Mouse (Mus musculus): ENCODE measurements around the gene Zfyve16. TPM values are rescaled to one million over a fixed set of nuclear protein-coding genes. Genes with fewer than 3 reads are reported as not detected.

Gene Zfyve16
- polyA plus RNA-seq (2012; rRNA removed): 13.0 and 14.4 TPM in 2 replicates

GRCm38 (mm10) chr13:92530721-92531211 is at the start of gene Zfyve16:
TSS of gene Zfyve16 (minus strand) at chr13:92530868.
- DNase-seq (ENCODE audit: extremely low spot score in 1 of 2, low spot score in 1 of 2): peak; percentile 88 to 98

DNA sequence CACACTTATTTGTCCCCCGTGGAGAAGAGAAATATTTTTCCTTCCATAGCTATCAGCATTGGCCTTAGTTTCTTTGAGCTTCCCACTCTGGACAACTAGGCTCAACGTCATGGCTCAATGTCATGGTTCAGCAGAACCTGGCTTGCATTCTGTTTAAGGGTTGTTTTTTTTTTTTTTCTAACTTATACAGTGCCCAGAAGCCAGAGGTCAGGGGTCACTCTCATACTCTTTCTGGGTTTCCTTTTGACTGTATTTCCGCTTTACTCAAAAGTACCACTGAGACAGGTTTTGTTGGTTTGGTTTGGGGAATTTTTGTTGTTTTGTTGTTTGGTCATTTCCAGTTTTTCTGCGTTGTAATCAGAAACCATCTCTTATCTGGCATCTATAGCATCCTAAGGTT is 47.5 kb upstream of the Zfyve16 start:
- no peak for DNase-seq (ENCODE audit: extremely low spot score in 1 of 2, low spot score in 1 of 2)

DNA sequence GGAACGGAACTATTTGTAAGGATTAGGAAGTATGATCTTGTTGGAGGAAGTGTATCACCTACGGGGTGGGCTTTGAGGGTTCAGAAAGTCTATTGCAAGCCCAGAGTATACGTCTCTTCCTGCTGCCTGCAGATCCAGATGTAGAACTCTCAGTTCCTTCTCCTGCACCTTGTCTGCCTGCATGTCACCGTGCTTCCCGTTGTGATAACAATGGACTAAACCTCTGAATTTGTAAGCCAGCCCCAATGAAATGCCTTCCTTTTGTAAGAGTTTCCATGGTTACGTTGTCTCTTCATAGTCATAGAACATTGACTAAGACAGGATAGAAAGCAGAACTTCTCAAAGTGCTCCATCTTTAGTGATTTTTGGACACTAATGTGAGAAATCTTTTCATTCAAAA is 46.0 kb upstream of the Zfyve16 start:
- DNase-seq (ENCODE audit: extremely low spot score in 1 of 2, low spot score in 1 of 2): no peak

DNA sequence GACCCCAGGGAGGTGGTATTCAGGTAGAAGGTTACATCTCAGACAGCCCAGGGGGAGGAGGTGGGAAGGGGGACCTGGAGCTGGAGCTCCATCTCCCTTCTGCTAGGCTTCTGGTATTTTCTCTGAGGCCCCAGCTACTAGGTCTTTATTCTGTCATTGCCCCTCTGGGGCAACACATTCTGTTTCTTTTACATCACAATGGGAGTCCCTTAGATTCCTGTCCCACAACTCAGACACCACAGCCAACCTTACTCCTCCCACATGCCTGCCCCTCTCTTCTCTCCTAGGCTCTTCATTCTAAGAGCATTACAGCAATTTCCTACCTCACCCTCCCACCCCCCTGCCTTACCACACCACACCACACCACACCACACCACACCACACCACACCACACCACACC is 45.4 kb upstream of the Zfyve16 start, which contains the start of gene Spz1:
TSS of gene Spz1 (minus strand) at position 101 of the 400 bp plus-strand sequence.
- no peak for DNase-seq (ENCODE audit: extremely low spot score in 1 of 2, low spot score in 1 of 2)

DNA sequence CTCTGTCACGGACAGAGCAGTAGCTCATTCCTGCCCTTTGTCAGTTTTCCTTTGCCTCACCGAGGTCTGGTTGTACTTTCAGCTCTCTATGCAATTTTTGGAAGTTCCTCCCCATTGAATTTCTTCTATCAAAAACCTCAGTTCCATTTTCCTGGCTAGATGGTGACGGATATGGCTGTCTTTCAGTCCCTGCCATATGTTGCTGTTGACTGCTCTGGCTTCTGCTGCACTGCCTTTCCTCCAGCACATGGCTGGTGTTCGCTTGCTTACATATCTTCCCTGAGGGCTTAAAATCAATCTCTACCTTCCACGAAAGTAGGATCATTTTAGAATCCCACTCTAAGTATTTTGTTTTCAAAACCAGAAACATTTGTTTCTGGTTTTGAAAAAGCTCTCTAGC is 28.8 kb upstream of the Zfyve16 start:
- peak in 1 of 2 experiments; percentile 24 for DNase-seq (ENCODE audit: extremely low spot score in 1 of 2, low spot score in 1 of 2)

DNA sequence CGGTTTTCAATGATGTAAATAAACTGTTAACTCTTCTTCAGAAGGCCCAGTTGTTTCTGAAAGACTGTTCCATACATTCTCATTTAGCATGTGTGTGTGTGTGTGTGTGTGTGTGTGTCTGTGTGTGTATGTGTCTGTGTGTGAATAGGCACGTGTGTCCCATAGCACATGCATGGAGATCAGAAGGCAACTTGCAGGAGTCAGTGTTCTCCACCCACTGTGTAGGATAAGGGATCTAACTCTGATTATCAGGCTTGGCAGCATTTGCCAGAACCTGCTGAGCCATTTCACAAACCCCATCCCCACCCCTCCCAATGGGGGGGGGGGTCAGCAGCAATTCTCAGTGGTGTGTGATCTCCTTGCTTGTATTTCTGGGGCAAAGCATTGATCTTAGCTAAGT is 26.6 kb upstream of the Zfyve16 start:
- no peak for DNase-seq (ENCODE audit: extremely low spot score in 1 of 2, low spot score in 1 of 2)

- no peak for DNase-seq (ENCODE audit: extremely low spot score in 1 of 2, low spot score in 1 of 2)
Observed at GRCm38 (mm10) chr13:92556458-92557126, 25.9 kb upstream of the Zfyve16 start.

DNA sequence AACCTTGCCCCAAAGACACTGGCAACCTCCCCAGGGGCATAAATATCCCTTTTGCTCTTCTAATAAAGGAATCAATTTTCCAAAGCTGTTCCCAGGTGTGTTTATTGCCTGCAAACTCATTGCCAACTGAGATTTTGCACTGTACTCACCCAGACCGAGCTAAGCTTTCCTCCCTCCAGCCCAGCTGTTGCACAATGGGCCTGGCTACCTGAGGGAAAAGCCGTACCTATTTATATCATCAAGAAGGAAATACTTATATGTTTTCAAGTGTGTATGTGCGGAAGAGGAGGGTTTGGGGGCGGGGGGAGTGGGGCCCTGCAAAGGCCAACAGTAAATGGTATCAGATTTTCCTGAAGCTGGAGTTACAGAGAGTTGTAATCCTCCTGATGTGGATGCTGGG is 16.4 kb upstream of the Zfyve16 start:
- DNase-seq (ENCODE audit: extremely low spot score in 1 of 2, low spot score in 1 of 2): no peak

GRCm38 (mm10) chr13:92540997-92541396 is 10.3 kb upstream of the Zfyve16 start:
- no peak for DNase-seq (ENCODE audit: extremely low spot score in 1 of 2, low spot score in 1 of 2)

DNA sequence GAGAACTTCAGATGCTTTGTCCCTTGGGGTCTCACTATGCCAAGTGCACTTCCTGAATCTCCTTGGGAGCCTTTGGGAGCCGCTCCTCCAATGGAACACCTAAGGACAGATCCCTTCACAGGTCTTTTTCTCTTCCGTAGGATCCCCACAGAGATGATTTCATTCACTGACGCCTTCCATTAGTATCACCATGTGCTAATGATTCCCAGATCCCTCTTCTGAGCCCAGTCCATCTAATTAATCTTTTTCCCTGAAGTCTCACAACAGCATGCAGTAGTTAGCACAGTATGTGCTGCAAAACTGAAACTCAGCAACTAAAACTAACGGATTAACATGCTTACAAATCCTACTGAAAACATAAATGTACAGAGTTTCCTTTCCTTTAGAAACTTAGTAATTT is 8.5 kb upstream of the Zfyve16 start:
- no peak for DNase-seq (ENCODE audit: extremely low spot score in 1 of 2, low spot score in 1 of 2)

DNA sequence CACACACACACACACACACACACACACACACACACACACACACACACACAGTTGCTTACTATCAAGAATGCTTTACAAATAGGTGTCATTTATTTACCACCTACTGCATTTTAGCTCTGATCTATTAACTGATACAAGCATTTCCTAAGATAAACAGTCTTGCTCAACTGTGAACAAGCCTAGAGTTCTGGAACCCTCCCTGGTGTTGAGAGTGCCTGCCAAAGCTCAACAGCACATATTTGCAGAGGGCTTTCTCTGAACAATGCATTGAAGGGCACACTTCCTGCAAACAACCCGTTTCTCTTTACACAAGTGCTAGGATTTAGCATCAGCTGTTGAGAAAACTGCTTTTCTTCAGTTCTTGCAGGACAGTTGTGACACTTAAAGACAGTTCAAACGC is 3.1 kb upstream of the Zfyve16 start:
- DNase-seq (ENCODE audit: extremely low spot score in 1 of 2, low spot score in 1 of 2): no peak

- no peak for DNase-seq (ENCODE audit: extremely low spot score in 1 of 2, low spot score in 1 of 2)
Observed at GRCm38 (mm10) chr13:92532216-92532615, 1.5 kb upstream of the Zfyve16 start.

- DNase-seq (ENCODE audit: extremely low spot score in 1 of 2, low spot score in 1 of 2): no peak
Observed at GRCm38 (mm10) chr13:92531237-92531636, 569 bp upstream of the Zfyve16 start.

DNA sequence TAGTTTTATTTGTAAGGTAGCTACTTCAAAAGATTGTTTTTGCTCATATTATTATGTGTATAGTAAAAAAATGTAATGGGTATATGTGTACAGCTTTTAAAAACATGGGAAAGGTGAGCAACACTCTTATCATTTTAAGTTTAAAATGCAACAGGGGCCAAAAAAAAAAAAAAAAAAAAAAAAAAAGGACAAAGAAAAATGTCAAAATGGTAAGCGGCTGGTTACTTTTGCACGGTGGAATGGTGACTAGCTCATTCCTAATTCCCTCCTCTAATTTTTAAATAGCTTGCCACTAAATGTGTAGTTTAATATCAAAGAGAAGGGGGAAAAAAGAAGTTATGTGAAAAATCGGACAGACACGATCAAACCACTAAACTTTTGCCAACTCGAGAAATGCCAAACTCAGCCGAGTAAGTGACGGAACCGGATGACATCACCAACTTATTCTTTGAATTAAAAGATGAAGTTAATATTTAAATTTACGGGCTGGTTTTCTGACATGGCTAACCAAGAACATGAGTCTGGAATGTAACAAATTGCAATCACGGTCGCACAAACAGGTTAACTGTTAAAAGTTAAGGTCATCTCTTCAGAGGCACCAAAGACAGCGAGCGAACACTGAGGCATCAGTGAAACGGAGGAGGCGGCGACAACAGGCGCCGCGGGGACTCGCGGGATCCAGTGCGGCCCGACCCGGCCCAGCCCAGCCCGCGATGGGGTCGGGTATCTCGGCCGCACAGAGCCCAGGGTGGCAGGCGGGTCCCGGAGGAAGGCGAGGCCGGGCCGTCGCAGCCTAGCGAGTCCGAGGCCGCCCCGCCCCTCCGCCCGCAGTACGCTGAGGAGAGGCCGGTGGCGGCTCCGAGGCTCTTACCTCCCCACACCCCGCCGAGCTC is 594 bp downstream of the Zfyve16 start:
- DNase-seq (ENCODE audit: extremely low spot score in 1 of 2, low spot score in 1 of 2): peak; percentile 3 to 26

GRCm38 (mm10) chr13:92523178-92523813 is 7.4 kb downstream of the Zfyve16 start:
- DNase-seq (ENCODE audit: extremely low spot score in 1 of 2, low spot score in 1 of 2): no peak

GRCm38 (mm10) chr13:92504871-92505270 is 25.8 kb downstream of the Zfyve16 start:
- no peak for DNase-seq (ENCODE audit: extremely low spot score in 1 of 2, low spot score in 1 of 2)

DNA sequence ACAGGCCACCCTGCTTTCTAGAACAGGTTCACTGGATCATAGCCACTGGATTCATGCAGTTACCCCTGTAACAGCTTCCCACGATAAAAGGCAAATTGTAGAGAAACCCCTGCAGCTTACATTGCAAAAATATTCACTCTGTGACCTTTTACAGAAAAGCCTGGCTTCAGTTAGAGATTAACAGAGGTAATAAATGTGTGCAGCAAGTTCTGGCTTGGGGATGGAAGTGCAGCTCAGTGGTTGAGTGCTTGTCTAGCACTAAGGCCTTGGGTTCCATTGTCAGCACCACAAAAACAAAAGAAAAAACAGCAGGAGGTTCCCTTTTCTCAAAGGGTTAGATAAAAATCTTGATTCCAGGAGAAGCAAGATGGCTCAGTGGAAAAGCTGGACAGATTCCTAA is 38.7 kb downstream of the Zfyve16 start:
- no peak for DNase-seq (ENCODE audit: extremely low spot score in 1 of 2, low spot score in 1 of 2)

- no peak for DNase-seq (ENCODE audit: extremely low spot score in 1 of 2, low spot score in 1 of 2)
Observed at GRCm38 (mm10) chr13:92490817-92491216, 39.9 kb downstream of the Zfyve16 start.

DNA sequence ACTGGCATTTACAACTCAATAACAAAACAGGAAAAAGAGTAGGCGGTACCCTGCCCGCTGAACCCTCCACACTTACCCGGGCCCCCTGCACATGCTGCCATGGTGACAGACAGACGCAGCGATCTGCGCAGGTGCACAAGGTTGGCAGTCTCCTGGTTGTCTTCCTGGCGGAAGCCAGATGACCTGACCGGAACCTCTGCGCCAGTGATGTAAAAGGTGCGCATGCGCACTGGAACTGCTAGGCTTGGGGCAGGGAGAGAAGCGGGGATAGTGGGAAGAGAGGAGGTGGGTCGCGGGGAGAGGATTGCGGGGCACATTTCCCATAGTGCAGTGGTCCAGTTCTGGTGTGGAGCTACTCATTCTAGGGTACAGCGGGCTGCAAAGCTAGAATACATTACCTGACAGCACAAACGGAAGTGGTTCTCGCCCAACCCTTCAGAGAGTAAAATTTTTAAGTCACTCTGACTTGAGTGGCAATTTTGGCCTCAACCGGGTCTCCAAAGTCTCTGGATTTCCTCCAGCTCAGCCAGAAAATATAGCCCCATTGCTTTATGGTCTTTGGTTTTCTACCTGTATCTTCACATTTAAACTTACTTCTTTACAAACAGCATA is 46.7 kb downstream of the Zfyve16 start, which contains the start of gene Fam151b:
TSS of gene Fam151b (minus strand) at position 164 of the 612 bp plus-strand sequence.
- DNase-seq (ENCODE audit: extremely low spot score in 1 of 2, low spot score in 1 of 2): peak; percentile 91 to 94

DNA sequence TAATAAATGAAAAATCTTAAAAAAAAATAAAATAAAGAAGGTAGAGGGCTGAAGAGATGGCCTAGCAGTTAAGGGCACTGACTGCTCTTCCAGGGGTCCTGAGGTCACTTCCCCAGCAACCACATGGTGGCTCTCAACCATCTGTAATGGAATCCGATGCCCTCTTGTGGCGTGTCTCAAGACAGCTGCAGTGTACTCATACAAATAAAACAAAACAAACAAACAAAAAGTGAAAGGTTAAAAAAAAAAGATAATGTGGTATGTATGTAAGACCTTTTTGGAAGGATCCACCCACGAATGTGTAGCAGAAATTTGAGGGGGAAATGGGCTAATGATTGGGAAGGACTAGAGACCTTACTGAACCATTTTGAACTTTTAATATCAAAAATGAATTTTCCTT is 47.3 kb downstream of the Zfyve16 start:
- DNase-seq (ENCODE audit: extremely low spot score in 1 of 2, low spot score in 1 of 2): peak in 1 of 2 experiments; percentile 49

DNA sequence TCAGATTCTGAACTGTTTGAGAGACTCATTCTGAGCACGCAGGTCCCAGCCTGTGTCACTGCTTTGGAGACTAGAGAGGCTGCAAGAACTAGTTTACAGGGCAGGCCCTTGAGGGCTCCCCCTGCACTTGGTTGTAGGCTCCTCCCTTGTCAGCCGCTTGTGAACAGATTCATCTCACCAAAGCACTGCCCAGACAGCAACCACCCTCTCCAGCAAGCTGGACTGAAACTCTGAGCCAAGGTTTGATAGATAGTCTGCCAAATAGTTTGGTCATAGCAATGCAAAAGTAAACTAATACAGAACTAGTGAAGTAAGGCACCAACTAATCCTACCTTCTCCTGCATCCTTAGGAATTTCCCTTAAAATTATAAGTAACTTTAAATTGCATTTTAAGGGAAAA is 60.5 kb downstream of the Zfyve16 start:
- DNase-seq (ENCODE audit: extremely low spot score in 1 of 2, low spot score in 1 of 2): no peak
